Mouse (Mus musculus) kidney, adult 10 weeks (tissue): ENCODE data around the gene Rasgrf2. TPM values are rescaled to one million over a fixed set of nuclear protein-coding genes. Genes with fewer than 3 reads are reported as not detected.

ENCODE experiments used
- polyA plus RNA-seq: library from polyadenylated mRNA; stranded (reverse); fragments of 350-450 nt; fragmentation: Illumina TruSeq; extraction: RNeasy Lipid Tissue Mini Kit (QIAGEN cat#74804); gene quantifications from one replicate; pipeline ENCODE4 v1.2.3, GENCODE M21; 2014; ENCODE audit warnings: low read depth, low replicate concordance

Rasgrf2 gene
- 3.2 TPM for polyA plus RNA-seq

DNA sequence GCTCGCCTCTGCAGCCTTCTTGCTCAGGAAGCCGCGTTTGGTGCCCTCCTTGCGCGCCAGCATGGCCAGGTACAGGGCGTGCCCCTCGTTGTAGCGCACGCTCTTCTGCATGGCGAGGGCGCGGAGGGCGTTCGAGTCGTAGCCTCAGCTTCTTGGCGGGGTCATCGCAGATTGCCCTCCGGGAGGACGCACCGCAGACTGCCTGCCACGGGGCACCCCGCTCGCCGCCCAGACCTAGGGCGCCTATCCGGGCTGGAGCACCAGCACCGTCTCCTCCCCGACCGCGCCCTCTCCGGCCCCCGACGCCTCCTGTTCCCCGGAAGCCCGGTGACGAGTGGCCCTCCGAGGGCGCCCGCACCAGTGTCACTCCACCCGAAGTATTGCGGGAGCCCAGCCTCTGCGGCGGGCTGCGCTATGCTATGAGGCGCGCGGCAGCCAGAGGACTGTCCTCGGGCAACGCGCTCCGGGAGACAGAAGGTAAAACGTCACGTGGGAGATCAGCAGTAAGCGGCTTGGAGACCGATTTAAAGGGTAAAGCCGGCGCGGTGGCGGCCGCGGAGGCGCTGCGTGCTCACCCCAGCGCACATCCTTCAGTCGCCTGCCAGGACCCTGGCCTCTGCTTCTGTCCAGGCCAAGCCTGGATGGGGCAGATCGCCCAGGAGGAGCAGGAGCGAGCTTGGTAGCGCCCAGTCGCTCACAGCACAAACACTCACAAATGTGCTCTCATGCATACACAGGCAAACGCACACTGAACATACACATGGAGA lies at the start of gene Rasgrf2:
Gene Rasgrf2, minus strand, starts transcription at position 273 of the 767 bp plus-strand sequence.

DNA sequence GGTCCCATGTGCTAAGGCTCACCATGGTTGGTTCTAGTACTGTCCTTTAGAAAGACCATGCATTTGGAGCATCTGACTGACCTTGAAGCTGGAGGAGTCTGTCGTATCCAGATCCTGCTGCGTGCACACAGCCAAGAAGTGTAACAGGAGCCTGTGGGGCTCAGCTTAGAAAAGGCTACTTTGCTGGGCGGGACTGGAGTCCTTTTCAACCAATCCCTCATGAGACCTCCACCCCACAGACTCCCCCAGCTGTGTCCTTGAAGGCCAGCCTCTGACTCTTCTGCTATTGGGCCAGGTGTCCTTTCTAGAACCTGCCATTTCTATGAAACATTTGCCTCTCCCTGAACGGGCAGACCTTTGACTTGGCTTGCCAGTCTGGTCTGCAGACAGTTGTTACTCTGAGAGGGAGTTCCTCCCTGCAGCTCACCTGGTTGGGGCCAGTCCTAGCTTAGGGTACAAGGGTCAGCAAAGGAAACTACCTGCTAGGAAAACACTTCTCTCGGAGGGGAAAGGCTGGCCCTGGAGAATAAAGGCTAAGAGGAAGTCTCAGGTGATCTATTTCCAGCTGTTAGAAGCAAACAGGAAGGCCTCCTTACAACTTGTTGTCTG lies 254.6 kb downstream of the Rasgrf2 start, which contains the start of gene Ckmt2:
Gene Ckmt2, minus strand, starts transcription at position 145 of the 609 bp plus-strand sequence.

Other genes with a start within 250 kb of the Rasgrf2 start
- gene Gm20379, start 174.3 kb upstream of the Rasgrf2 start, polyA plus RNA-seq: not detected
- gene Dhfr, start 223.1 kb upstream of the Rasgrf2 start, polyA plus RNA-seq: 66.0 TPM
- 38.7 TPM for gene Msh3, start 223.3 kb upstream of the Rasgrf2 start, polyA plus RNA-seq